Mouse (Mus musculus): ENCODE measurements around the gene Glipr1. TPM values are rescaled to one million over a fixed set of nuclear protein-coding genes. Genes with fewer than 3 reads are reported as not detected.
"Not testable (repeated sequence)": the region's sequence is repeated elsewhere in the genome, so short reads cannot be mapped to it uniquely, and the experiment has no call there.

The Glipr1 gene
- polyA plus RNA-seq (2014; fragmentation: Nextera tagmentation; extraction: Ambion mirVana): 1.5 and 3.0 TPM in 2 replicates

- Histone ChIP-seq H3K27ac (ENCODE audit: low read depth) (no peak within 1 kb of the TSS), H3K27me3 (ENCODE audit: insufficient read depth, low read length) (no peaks in the 10 kb centered on the region), H3K4me2 (no peak within 1 kb of the TSS), H3K4me1 (ENCODE audit: insufficient read depth) (no peaks in the 10 kb centered on the region), H3K9ac (no peak within 1 kb of the TSS), H3K9me3 (ENCODE audit: low read depth, low read length) (no peaks in the 10 kb centered on the region), H3K36me3 (ENCODE audit: insufficient read depth) (no peaks in the 10 kb centered on the region), H3K4me3 (ENCODE audit: low read depth, low read length) (no peak within 1 kb of the TSS)
- DNase-seq (no peak), ATAC-seq (ENCODE audit: insufficient read depth) (no peak)
- 47% methylated on average over 9 of the region's 9 CpGs for WGBS
- TF ChIP-seq CTCF (IDR thresholded peaks at IDR 0.05; ENCODE audit: low read depth): no peak
Measured at GRCm38 (mm10) chr10:112002544-112003215, at the start of gene Glipr1. TSS of gene Glipr1 (minus strand) at chr10:112002631.

GRCm38 (mm10) chr10:112051956-112052355 is 49.5 kb upstream of the Glipr1 start:
- 69% methylated on average over 2 of the region's 2 CpGs for WGBS
- H3K9ac ChIP-seq; H3K9me3 ChIP-seq (ENCODE audit: low read depth, low read length); H3K27ac ChIP-seq (ENCODE audit: low read depth); H3K4me3 ChIP-seq (ENCODE audit: low read depth, low read length); H3K27me3 ChIP-seq (ENCODE audit: insufficient read depth, low read length); H3K4me1 ChIP-seq (ENCODE audit: insufficient read depth); H3K36me3 ChIP-seq (ENCODE audit: insufficient read depth); H3K4me2 ChIP-seq; ATAC-seq (ENCODE audit: insufficient read depth): not testable (repeated sequence)
- DNase-seq: peak; percentile 61

- H3K9ac ChIP-seq: no peak overlapping the region
- H3K4me2 ChIP-seq: no peak overlapping the region
- ATAC-seq (ENCODE audit: insufficient read depth) (no peak), DNase-seq (no peak)
- no peaks in the 10 kb centered on the region for H3K36me3 ChIP-seq (ENCODE audit: insufficient read depth)
- no peak for TF ChIP-seq CTCF (IDR thresholded peaks at IDR 0.05; ENCODE audit: low read depth)
- H3K9me3 ChIP-seq (ENCODE audit: low read depth, low read length): no peaks in the 10 kb centered on the region
- no peak overlapping the region for H3K27ac ChIP-seq (ENCODE audit: low read depth)
- no peaks in the 10 kb centered on the region for H3K27me3 ChIP-seq (ENCODE audit: insufficient read depth, low read length)
- H3K4me1 ChIP-seq (ENCODE audit: insufficient read depth): no peaks in the 10 kb centered on the region
- H3K4me3 ChIP-seq (ENCODE audit: low read depth, low read length): no peak overlapping the region
Measured at GRCm38 (mm10) chr10:112051220-112051619, 48.8 kb upstream of the Glipr1 start.

- not testable (repeated sequence) for H3K4me3 ChIP-seq (ENCODE audit: low read depth, low read length); H3K9ac ChIP-seq; H3K27me3 ChIP-seq (ENCODE audit: insufficient read depth, low read length); H3K27ac ChIP-seq (ENCODE audit: low read depth); H3K9me3 ChIP-seq (ENCODE audit: low read depth, low read length); H3K36me3 ChIP-seq (ENCODE audit: insufficient read depth); H3K4me1 ChIP-seq (ENCODE audit: insufficient read depth); DNase-seq; H3K4me2 ChIP-seq
- 49% methylated on average over 13 of the region's 14 CpGs for WGBS
- ATAC-seq (ENCODE audit: insufficient read depth): peak; percentile 56; the same call in 1 of the 2 replicates
Measured at GRCm38 (mm10) chr10:112044283-112044682, 41.9 kb upstream of the Glipr1 start.

GRCm38 (mm10) chr10:112043523-112043922 is 41.1 kb upstream of the Glipr1 start:
- not testable (repeated sequence) for H3K36me3 ChIP-seq (ENCODE audit: insufficient read depth); H3K27me3 ChIP-seq (ENCODE audit: insufficient read depth, low read length); DNase-seq; H3K9me3 ChIP-seq (ENCODE audit: low read depth, low read length); H3K4me1 ChIP-seq (ENCODE audit: insufficient read depth); ATAC-seq (ENCODE audit: insufficient read depth); H3K4me2 ChIP-seq; H3K4me3 ChIP-seq (ENCODE audit: low read depth, low read length); H3K27ac ChIP-seq (ENCODE audit: low read depth); H3K9ac ChIP-seq
- 79% methylated on average over 9 of the region's 9 CpGs for WGBS

GRCm38 (mm10) chr10:112028689-112029088 is 26.3 kb upstream of the Glipr1 start:
- H3K4me1 ChIP-seq (ENCODE audit: insufficient read depth); H3K36me3 ChIP-seq (ENCODE audit: insufficient read depth); H3K9me3 ChIP-seq (ENCODE audit: low read depth, low read length); ATAC-seq (ENCODE audit: insufficient read depth); H3K27me3 ChIP-seq (ENCODE audit: insufficient read depth, low read length); H3K27ac ChIP-seq (ENCODE audit: low read depth); H3K9ac ChIP-seq; H3K4me2 ChIP-seq; DNase-seq; H3K4me3 ChIP-seq (ENCODE audit: low read depth, low read length): not testable (repeated sequence)
- 74% methylated on average over 3 of the region's 3 CpGs for WGBS

- Histone ChIP-seq H3K27me3 (ENCODE audit: insufficient read depth, low read length) (no peaks in the 10 kb centered on the region), H3K4me1 (ENCODE audit: insufficient read depth) (no peaks in the 10 kb centered on the region), H3K36me3 (ENCODE audit: insufficient read depth) (no peaks in the 10 kb centered on the region), H3K4me3 (ENCODE audit: low read depth, low read length) (no peak overlapping the region), H3K9ac (no peak overlapping the region), H3K27ac (ENCODE audit: low read depth) (no peak overlapping the region), H3K9me3 (ENCODE audit: low read depth, low read length) (no peaks in the 10 kb centered on the region), H3K4me2 (no peak overlapping the region)
- 64% methylated on average over 2 of the region's 2 CpGs for WGBS
- ATAC-seq (ENCODE audit: insufficient read depth): no peak
- no peak for DNase-seq
- TF ChIP-seq CTCF (IDR thresholded peaks at IDR 0.05; ENCODE audit: low read depth): no peak
Measured at GRCm38 (mm10) chr10:112023585-112023984, 21.2 kb upstream of the Glipr1 start.

GRCm38 (mm10) chr10:112009511-112009910 is 7.1 kb upstream of the Glipr1 start:
- ATAC-seq (ENCODE audit: insufficient read depth); H3K27me3 ChIP-seq (ENCODE audit: insufficient read depth, low read length); H3K4me3 ChIP-seq (ENCODE audit: low read depth, low read length); H3K9ac ChIP-seq; H3K27ac ChIP-seq (ENCODE audit: low read depth); H3K4me1 ChIP-seq (ENCODE audit: insufficient read depth); H3K36me3 ChIP-seq (ENCODE audit: insufficient read depth); H3K9me3 ChIP-seq (ENCODE audit: low read depth, low read length); H3K4me2 ChIP-seq; DNase-seq: not testable (repeated sequence)
- 72% methylated on average over 1 of the region's 1 CpGs for WGBS
